Mouse (Mus musculus) heart, embryonic 16.5 days (tissue): ENCODE results near the gene Spop. TPM values are rescaled to one million over a fixed set of nuclear protein-coding genes. Genes with fewer than 3 reads are reported as not detected.

ENCODE experiments used
- ATAC-seq: fragments of 200-750 bp; cut with Nextera tagmentation; replicated peaks from 2 replicates; pipeline ENCODE4 v1.8.0; 2017; ENCODE audit warnings: moderate number of reproducible peaks; ENCODE audit not compliant: insufficient read depth, low FRiP score; ENCODE audit errors: extremely low read depth
- H3K27ac ChIP-seq: fragments of 300-500 bp; sonication (generic); 2 replicates; pipeline ENCODE4 v1.5.1; 2014; ENCODE audit warnings: mild to moderate bottlenecking, low read length, control low read depth, moderate library complexity
- H3K27me3 ChIP-seq: fragments of 300-500 bp; sonication (generic); 2 replicates; pipeline ENCODE4 v1.6.1; 2014; ENCODE audit warnings: low read length, mixed read lengths; ENCODE audit not compliant: control insufficient read depth, insufficient read depth
- H3K36me3 ChIP-seq: fragments of 300-500 bp; sonication (generic); 2 replicates; pipeline ENCODE4 v1.6.1; 2014; ENCODE audit not compliant: control insufficient read depth, insufficient read depth
- H3K4me1 ChIP-seq: fragments of 300-500 bp; sonication (generic); 2 replicates; pipeline ENCODE4 v1.6.1; 2014; ENCODE audit warnings: low read length, mixed read lengths; ENCODE audit not compliant: control insufficient read depth, insufficient read depth
- H3K4me2 ChIP-seq: fragments of 300-500 bp; sonication (generic); 2 replicates; pipeline ENCODE4 v1.6.1; 2014; ENCODE audit warnings: low read depth, mild to moderate bottlenecking, control low read depth, low read length
- H3K4me3 ChIP-seq: fragments of 300-500 bp; sonication (generic); 2 replicates; pipeline ENCODE4 v1.5.1; 2014; ENCODE audit warnings: mild to moderate bottlenecking, control low read depth, low read length
- H3K9ac ChIP-seq: fragments of 300-500 bp; sonication (generic); 2 replicates; pipeline ENCODE4 v1.6.1; 2014; ENCODE audit warnings: low read length, control low read depth
- H3K9me3 ChIP-seq: fragments of 300-500 bp; sonication (generic); replicated peaks from 2 replicates; pipeline ENCODE4 v1.6.1; 2016; ENCODE audit warnings: low read length; ENCODE audit not compliant: control insufficient read depth
- WGBS: fragments of 180-500 bp; shearing (Covaris S2); extraction: QIAGEN DNeasy Blood & Tissue Kit; methylation state at CpG from one replicate; pipeline ENCODE4 v1.1.7; 2014; 5-methylcytosine and 5-hydroxymethylcytosine counted together
- polyA plus RNA-seq: library from polyadenylated mRNA; unstranded; fragments of >200 nt; fragmentation: Nextera tagmentation; extraction: Ambion mirVana; gene quantifications from 2 replicates; pipeline ENCODE4 v1.2.1, GENCODE M21; 2015

Gene Spop
- polyA plus RNA-seq, 1 experiment from 2014 or later: 157 TPM

GRCm38 (mm10) chr11:95507041-95507716 lies 93.3 kb downstream of the Spop start:
- H3K4me3 ChIP-seq: no peak overlapping the region
- WGBS: 42% methylated on average over 12 of the region's 12 CpGs
- H3K4me1 ChIP-seq: peaks cover 7% of the 10 kb centered on the region
- ATAC-seq: no peak
- H3K27ac ChIP-seq: no peak overlapping the region
- peaks cover 5% of the 10 kb centered on the region for H3K27me3 ChIP-seq
- no peaks in the 10 kb centered on the region for H3K36me3 ChIP-seq
- H3K9me3 ChIP-seq: no peaks in the 10 kb centered on the region
- no peak overlapping the region for H3K4me2 ChIP-seq
- H3K9ac ChIP-seq: no peak overlapping the region

- H3K9ac ChIP-seq: no peak overlapping the region
- no peak overlapping the region for H3K27ac ChIP-seq
- no peak overlapping the region for H3K4me2 ChIP-seq
- WGBS: 71% methylated on average over 5 of the region's 5 CpGs
- H3K36me3 ChIP-seq: no peaks in the 10 kb centered on the region
- ATAC-seq: no peak
- H3K9me3 ChIP-seq: no peaks in the 10 kb centered on the region
- no peak overlapping the region for H3K4me3 ChIP-seq
- H3K4me1 ChIP-seq: peaks cover 7% of the 10 kb centered on the region
- H3K27me3 ChIP-seq: peaks cover 11% of the 10 kb centered on the region
Observed at GRCm38 (mm10) chr11:95507785-95508184, 93.9 kb downstream of the Spop start.

- peaks cover 7% of the 10 kb centered on the region for H3K4me1 ChIP-seq
- H3K9ac ChIP-seq: no peak overlapping the region
- H3K27me3 ChIP-seq: peaks cover 16% of the 10 kb centered on the region
- no peak for ATAC-seq
- H3K4me2 ChIP-seq: peak overlapping the region; percentile 14; the same call in 1 of the 2 replicates
- WGBS: 46% methylated on average over 13 of the region's 13 CpGs
- H3K27ac ChIP-seq: no peak overlapping the region
- no peak overlapping the region for H3K4me3 ChIP-seq
- H3K36me3 ChIP-seq: no peaks in the 10 kb centered on the region
- H3K9me3 ChIP-seq: no peaks in the 10 kb centered on the region
Observed at GRCm38 (mm10) chr11:95508211-95508926, 94.5 kb downstream of the Spop start.

- peaks cover 24% of the 10 kb centered on the region for H3K27me3 ChIP-seq
- H3K9me3 ChIP-seq: no peaks in the 10 kb centered on the region
- 78% methylated on average over 6 of the region's 6 CpGs for WGBS
- no peak overlapping the region for H3K9ac ChIP-seq
- no peak for ATAC-seq
- H3K4me1 ChIP-seq: peaks cover 4% of the 10 kb centered on the region; the same call in 1 of the 2 replicates
- no peak overlapping the region for H3K4me3 ChIP-seq
- H3K4me2 ChIP-seq: no peak overlapping the region
- no peaks in the 10 kb centered on the region for H3K36me3 ChIP-seq
- no peak overlapping the region for H3K27ac ChIP-seq
Observed at GRCm38 (mm10) chr11:95509126-95509717, 95.3 kb downstream of the Spop start.

- peaks cover 4% of the 10 kb centered on the region; the same call in 1 of the 2 replicates for H3K4me1 ChIP-seq
- H3K4me3 ChIP-seq: no peak overlapping the region
- H3K9ac ChIP-seq: no peak overlapping the region
- H3K36me3 ChIP-seq: no peaks in the 10 kb centered on the region
- H3K4me2 ChIP-seq: no peak overlapping the region
- peaks cover 38% of the 10 kb centered on the region for H3K27me3 ChIP-seq
- WGBS: 80% methylated on average over 12 of the region's 12 CpGs
- H3K27ac ChIP-seq: no peak overlapping the region
- ATAC-seq: no peak
- H3K9me3 ChIP-seq: no peaks in the 10 kb centered on the region
Observed at GRCm38 (mm10) chr11:95510631-95511030, 96.8 kb downstream of the Spop start.

- no peaks in the 10 kb centered on the region for H3K36me3 ChIP-seq
- no peaks in the 10 kb centered on the region for H3K9me3 ChIP-seq
- no peak overlapping the region for H3K4me3 ChIP-seq
- H3K4me2 ChIP-seq: no peak overlapping the region
- H3K27ac ChIP-seq: no peak overlapping the region
- H3K4me1 ChIP-seq: peaks cover 4% of the 10 kb centered on the region; the same call in 1 of the 2 replicates
- WGBS: 89% methylated on average over 1 of the region's 1 CpGs
- H3K9ac ChIP-seq: no peak overlapping the region
- ATAC-seq: no peak
- peaks cover 46% of the 10 kb centered on the region for H3K27me3 ChIP-seq
Observed at GRCm38 (mm10) chr11:95511919-95512318, 98.0 kb downstream of the Spop start.

- Histone ChIP-seq H3K9ac (no peak overlapping the region), H3K4me2 (no peak overlapping the region), H3K27me3 (peaks cover 50% of the 10 kb centered on the region), H3K9me3 (no peaks in the 10 kb centered on the region), H3K36me3 (no peaks in the 10 kb centered on the region), H3K27ac (no peak overlapping the region), H3K4me1 (peaks cover 4% of the 10 kb centered on the region; the same call in 1 of the 2 replicates), H3K4me3 (no peak overlapping the region)
- WGBS: 72% methylated on average over 6 of the region's 6 CpGs
- no peak for ATAC-seq
Observed at GRCm38 (mm10) chr11:95512383-95512782, 98.5 kb downstream of the Spop start.

- Histone ChIP-seq H3K4me2 (peak overlapping the region; percentile 86), H3K4me1 (peaks cover 4% of the 10 kb centered on the region; the same call in 1 of the 2 replicates), H3K9ac (peak overlapping the region; percentile 61), H3K27ac (no peak overlapping the region), H3K36me3 (no peaks in the 10 kb centered on the region), H3K9me3 (no peaks in the 10 kb centered on the region), H3K27me3 (peaks cover 52% of the 10 kb centered on the region), H3K4me3 (peak overlapping the region; percentile 64)
- WGBS: 2% methylated on average over 64 of the region's 66 CpGs
- 0 out of 2 replicates have a peak, but pooled peaks have one; percentile 10 for ATAC-seq
Observed at GRCm38 (mm10) chr11:95513461-95514297, 99.8 kb downstream of the Spop start.
